Mouse (Mus musculus): ENCODE results near the gene Bahd1. TPM values are rescaled to one million over a fixed set of nuclear protein-coding genes. Genes with fewer than 3 reads are reported as not detected.

Bahd1 gene
- polyA plus RNA-seq, 1 experiment from 2014 or later, result 1.2 TPM

- H3K9me3 ChIP-seq (ENCODE audit: control insufficient read depth, low read length), result no peaks in the 10 kb centered on the region
- no peak for ATAC-seq (ENCODE audit: low FRiP score, low TSS enrichment)
- WGBS, result 61% methylated on average over 7 of the region's 7 CpGs
- H3K27me3 ChIP-seq (ENCODE audit: control insufficient read depth, insufficient read depth, low read length), result no peaks in the 10 kb centered on the region
- H3K4me1 ChIP-seq (ENCODE audit: control insufficient read depth, insufficient read depth, low read length), result no peaks in the 10 kb centered on the region
- no peak overlapping the region for H3K4me2 ChIP-seq (replicated peaks; ENCODE audit: low read depth, low read length)
- no peak overlapping the region for H3K4me3 ChIP-seq (ENCODE audit: low read length)
- H3K27ac ChIP-seq (ENCODE audit: low read depth, low read length), result no peak overlapping the region
- no peaks in the 10 kb centered on the region for H3K36me3 ChIP-seq (ENCODE audit: control insufficient read depth, insufficient read depth, low read length)
- no peak overlapping the region for H3K9ac ChIP-seq (ENCODE audit: low read depth, low read length)
Observed at GRCm38 (mm10) chr2:118963676-118964012, 63.5 kb downstream of the Bahd1 start.

- Histone ChIP-seq H3K4me2 (replicated peaks; ENCODE audit: low read depth, low read length) (no peak overlapping the region), H3K36me3 (ENCODE audit: control insufficient read depth, insufficient read depth, low read length) (no peaks in the 10 kb centered on the region), H3K9me3 (ENCODE audit: control insufficient read depth, low read length) (no peaks in the 10 kb centered on the region), H3K4me3 (ENCODE audit: low read length) (no peak overlapping the region), H3K27me3 (ENCODE audit: control insufficient read depth, insufficient read depth, low read length) (peaks cover 9% of the 10 kb centered on the region), H3K4me1 (ENCODE audit: control insufficient read depth, insufficient read depth, low read length) (no peaks in the 10 kb centered on the region), H3K9ac (ENCODE audit: low read depth, low read length) (no peak overlapping the region), H3K27ac (ENCODE audit: low read depth, low read length) (no peak overlapping the region)
- WGBS, result 86% methylated on average over 11 of the region's 11 CpGs
- no peak for ATAC-seq (ENCODE audit: low FRiP score, low TSS enrichment)
Observed at GRCm38 (mm10) chr2:118969585-118970147, 69.5 kb downstream of the Bahd1 start.

GRCm38 (mm10) chr2:118972048-118972447 lies 71.9 kb downstream of the Bahd1 start:
- Histone ChIP-seq H3K36me3 (ENCODE audit: control insufficient read depth, insufficient read depth, low read length) (no peaks in the 10 kb centered on the region), H3K9me3 (ENCODE audit: control insufficient read depth, low read length) (no peaks in the 10 kb centered on the region), H3K9ac (ENCODE audit: low read depth, low read length) (no peak overlapping the region), H3K27ac (ENCODE audit: low read depth, low read length) (no peak overlapping the region), H3K4me2 (replicated peaks; ENCODE audit: low read depth, low read length) (no peak overlapping the region; the same call in 1 of the 2 replicates), H3K27me3 (ENCODE audit: control insufficient read depth, insufficient read depth, low read length) (peaks cover 25% of the 10 kb centered on the region), H3K4me3 (ENCODE audit: low read length) (no peak overlapping the region), H3K4me1 (ENCODE audit: control insufficient read depth, insufficient read depth, low read length) (no peaks in the 10 kb centered on the region)
- no peak for ATAC-seq (ENCODE audit: low FRiP score, low TSS enrichment)
- 76% methylated on average over 5 of the region's 5 CpGs for WGBS

- peak overlapping the region; percentile 32 for H3K4me3 ChIP-seq (ENCODE audit: low read length)
- peak overlapping the region; percentile 66 for H3K4me2 ChIP-seq (replicated peaks; ENCODE audit: low read depth, low read length)
- H3K27me3 ChIP-seq (ENCODE audit: control insufficient read depth, insufficient read depth, low read length), result peaks cover 32% of the 10 kb centered on the region
- no peaks in the 10 kb centered on the region for H3K9me3 ChIP-seq (ENCODE audit: control insufficient read depth, low read length)
- H3K27ac ChIP-seq (ENCODE audit: low read depth, low read length), result no peak overlapping the region
- peak overlapping the region; percentile 47; the same call in 1 of the 2 replicates for H3K9ac ChIP-seq (ENCODE audit: low read depth, low read length)
- peak; percentile 90 for ATAC-seq (ENCODE audit: low FRiP score, low TSS enrichment)
- no peaks in the 10 kb centered on the region for H3K4me1 ChIP-seq (ENCODE audit: control insufficient read depth, insufficient read depth, low read length)
- H3K36me3 ChIP-seq (ENCODE audit: control insufficient read depth, insufficient read depth, low read length), result no peaks in the 10 kb centered on the region
- whole genome bisulfite sequencing, result 2% methylated on average over 33 of the region's 33 CpGs
Observed at GRCm38 (mm10) chr2:118972687-118973376, 72.7 kb downstream of the Bahd1 start.

Other genes with a start within 250 kb of the Bahd1 start
- gene Pak6, start 237.1 kb upstream of the Bahd1 start, polyA plus RNA-seq (2014; fragmentation: Nextera tagmentation; extraction: Ambion mirVana), result 0.54 and 0.90 TPM in 2 replicates
- 0.24 and 0.65 TPM in 2 replicates for gene Ankrd63, start 196.4 kb upstream of the Bahd1 start, polyA plus RNA-seq (2014; fragmentation: Nextera tagmentation; extraction: Ambion mirVana)
- gene Plcb2, start 171.9 kb upstream of the Bahd1 start, polyA plus RNA-seq (2014; fragmentation: Nextera tagmentation; extraction: Ambion mirVana), result 1.7 and 1.9 TPM in 2 replicates
- gene Inafm2, start 154.6 kb upstream of the Bahd1 start, polyA plus RNA-seq (2014; fragmentation: Nextera tagmentation; extraction: Ambion mirVana), result 18.3 and 22.0 TPM in 2 replicates
- 0.34 and 0.68 TPM in 2 replicates for gene Ccdc9b, start 137.7 kb upstream of the Bahd1 start, polyA plus RNA-seq (2014; fragmentation: Nextera tagmentation; extraction: Ambion mirVana)
- gene Phgr1, start 127.6 kb upstream of the Bahd1 start, polyA plus RNA-seq (2014; fragmentation: Nextera tagmentation; extraction: Ambion mirVana), result not detected in 2 replicates
- gene Disp2, start 120.7 kb upstream of the Bahd1 start, polyA plus RNA-seq (2014; fragmentation: Nextera tagmentation; extraction: Ambion mirVana), result 0.05 TPM in 1 of 2 replicates, not detected in the other
- 134 and 141 TPM in 2 replicates for gene Knstrn, start 86.4 kb upstream of the Bahd1 start, polyA plus RNA-seq (2014; fragmentation: Nextera tagmentation; extraction: Ambion mirVana)
- 55.8 and 63.1 TPM in 2 replicates for gene Ivd, start 38.4 kb upstream of the Bahd1 start, polyA plus RNA-seq (2014; fragmentation: Nextera tagmentation; extraction: Ambion mirVana)
- 27.1 and 31.8 TPM in 2 replicates for gene Chst14, start 26.1 kb downstream of the Bahd1 start, polyA plus RNA-seq (2014; fragmentation: Nextera tagmentation; extraction: Ambion mirVana)
- gene Ccdc32, start 129.0 kb downstream of the Bahd1 start, polyA plus RNA-seq (2014; fragmentation: Nextera tagmentation; extraction: Ambion mirVana), result 19.9 and 22.0 TPM in 2 replicates
- gene Rpusd2, start 134.4 kb downstream of the Bahd1 start, polyA plus RNA-seq (2014; fragmentation: Nextera tagmentation; extraction: Ambion mirVana), result 5.8 and 6.0 TPM in 2 replicates
- 48.3 and 49.1 TPM in 2 replicates for gene Knl1, start 146.7 kb downstream of the Bahd1 start, polyA plus RNA-seq (2014; fragmentation: Nextera tagmentation; extraction: Ambion mirVana)
- 40.0 and 51.9 TPM in 2 replicates for gene Rad51, start 212.4 kb downstream of the Bahd1 start, polyA plus RNA-seq (2014; fragmentation: Nextera tagmentation; extraction: Ambion mirVana)

Measured in kidney, embryonic 14.5 days (tissue).